Mouse (Mus musculus) retina, postnatal 1 day (tissue): ENCODE data around the gene Gm6899.

ENCODE experiments used
- DNase-seq: peaks from one replicate; pipeline ENCODE4 v3.0.0-alpha.2; 2012

Gene Gm6899

GRCm38 (mm10) chr11:26593061-26594059 lies at the start of gene Gm6899, which contains the start of gene Vrk2:
Gene Gm6899, plus strand, starts transcription at chr11:26593241.
Gene Vrk2, minus strand, starts transcription at chr11:26593999.
- DNase-seq, result peak; percentile 85

GRCm38 (mm10) chr11:26551551-26551950 lies 41.5 kb upstream of the Gm6899 start:
- DNase-seq, result no peak

GRCm38 (mm10) chr11:26585409-26586366 lies 7.4 kb upstream of the Gm6899 start:
- no peak for DNase-seq

GRCm38 (mm10) chr11:26586367-26587183 lies 6.5 kb upstream of the Gm6899 start:
- DNase-seq, result no peak

GRCm38 (mm10) chr11:26587184-26587524 lies 5.9 kb upstream of the Gm6899 start:
- DNase-seq, result no peak

GRCm38 (mm10) chr11:26592395-26593053 lies 517 bp upstream of the Gm6899 start:
- DNase-seq, result peak; percentile 22

GRCm38 (mm10) chr11:26594487-26594886 lies 1.4 kb downstream of the Gm6899 start:
- no peak for DNase-seq

GRCm38 (mm10) chr11:26596186-26596585 lies 3.1 kb downstream of the Gm6899 start:
- no peak for DNase-seq

GRCm38 (mm10) chr11:26597145-26597544 lies 4.1 kb downstream of the Gm6899 start:
- DNase-seq, result no peak

- DNase-seq, result no peak
Observed at GRCm38 (mm10) chr11:26597761-26598160, 4.7 kb downstream of the Gm6899 start.

GRCm38 (mm10) chr11:26598876-26599275 lies 5.8 kb downstream of the Gm6899 start:
- DNase-seq, result no peak

GRCm38 (mm10) chr11:26600692-26601091 lies 7.7 kb downstream of the Gm6899 start:
- DNase-seq, result no peak

- no peak for DNase-seq
Observed at GRCm38 (mm10) chr11:26601571-26602175, 8.6 kb downstream of the Gm6899 start.

- DNase-seq, result no peak
Observed at GRCm38 (mm10) chr11:26604061-26604655, 11.1 kb downstream of the Gm6899 start.

- DNase-seq, result no peak
Observed at GRCm38 (mm10) chr11:26608795-26609194, 15.8 kb downstream of the Gm6899 start.

GRCm38 (mm10) chr11:26618475-26619223 lies 25.6 kb downstream of the Gm6899 start:
- DNase-seq, result no peak

- no peak for DNase-seq
Observed at GRCm38 (mm10) chr11:26622727-26623126, 29.7 kb downstream of the Gm6899 start.

GRCm38 (mm10) chr11:26636239-26636638 lies 43.2 kb downstream of the Gm6899 start:
- DNase-seq, result no peak

GRCm38 (mm10) chr11:26640314-26640785 lies 47.3 kb downstream of the Gm6899 start:
- DNase-seq, result no peak

GRCm38 (mm10) chr11:26642141-26642540 lies 49.1 kb downstream of the Gm6899 start:
- no peak for DNase-seq
